Mouse (Mus musculus) neural tube, embryonic 11.5 days (tissue): ENCODE results near the gene Rap1gap2. TPM values are rescaled to one million over a fixed set of nuclear protein-coding genes. Genes with fewer than 3 reads are reported as not detected.

Experiments used
- ATAC-seq: fragments of 200-750 bp; cut with Nextera tagmentation; 2 replicates; pipeline ENCODE4 v1.8.0; 2017; ENCODE audit warnings: moderate number of reproducible peaks, mild to moderate bottlenecking, moderate TSS enrichment, moderate library complexity; ENCODE audit not compliant: insufficient read depth, low FRiP score, low TSS enrichment
- DNase-seq: peaks from one replicate; pipeline ENCODE4 v3.0.0-alpha.2; 2015; ENCODE audit warnings: low spot score
- H3K27ac ChIP-seq: fragments of 300-500 bp; sonication (generic); 2 replicates; pipeline ENCODE4 v1.5.1; 2014; ENCODE audit warnings: low read depth, mild to moderate bottlenecking, low read length
- H3K27me3 ChIP-seq: fragments of 300-500 bp; sonication (generic); 2 replicates; pipeline ENCODE4 v1.6.1; 2014; ENCODE audit warnings: mild to moderate bottlenecking, low read length, mixed read lengths; ENCODE audit not compliant: control insufficient read depth, insufficient read depth
- H3K36me3 ChIP-seq: fragments of 300-500 bp; sonication (generic); 2 replicates; pipeline ENCODE4 v1.6.1; 2014; ENCODE audit warnings: mild to moderate bottlenecking, low read length, moderate library complexity, mixed read lengths; ENCODE audit not compliant: control insufficient read depth, insufficient read depth
- H3K4me1 ChIP-seq: fragments of 300-500 bp; sonication (generic); 2 replicates; pipeline ENCODE4 v1.6.1; 2014; ENCODE audit warnings: low read length, mixed read lengths; ENCODE audit not compliant: control insufficient read depth, insufficient read depth
- H3K4me2 ChIP-seq: fragments of 300-500 bp; sonication (generic); 2 replicates; pipeline ENCODE4 v1.6.1; 2014; ENCODE audit warnings: low read depth, mild to moderate bottlenecking, moderate library complexity
- H3K4me3 ChIP-seq: fragments of 300-500 bp; sonication (generic); 2 replicates; pipeline ENCODE4 v1.5.1; 2014; ENCODE audit warnings: low read depth, low read length
- H3K9ac ChIP-seq: fragments of 300-500 bp; sonication (generic); 2 replicates; pipeline ENCODE4 v1.6.1; 2014; ENCODE audit warnings: mild to moderate bottlenecking, low read length
- H3K9me3 ChIP-seq: fragments of 300-500 bp; sonication (generic); 2 replicates; pipeline ENCODE4 v1.6.1; 2016; ENCODE audit warnings: low read length; ENCODE audit not compliant: control insufficient read depth
- WGBS: fragments of 180-500 bp; shearing (Covaris S2); extraction: QIAGEN DNeasy Blood & Tissue Kit; methylation state at CpG from one replicate; pipeline ENCODE4 v1.1.7; 2014; 5-methylcytosine and 5-hydroxymethylcytosine counted together
- polyA plus RNA-seq: library from polyadenylated mRNA; unstranded; fragments of >200 nt; fragmentation: Nextera tagmentation; extraction: Ambion mirVana; gene quantifications from 2 replicates; pipeline ENCODE4 v1.2.1, GENCODE M21; 2014

Gene Rap1gap2
- 2.7 and 3.3 TPM in 2 replicates for polyA plus RNA-seq

- H3K27me3 ChIP-seq, result peaks cover 32% of the 10 kb centered on the region
- peak within 1 kb of the TSS; percentile 66 for H3K4me2 ChIP-seq
- 1% methylated on average over 50 of the region's 50 CpGs for WGBS
- H3K4me3 ChIP-seq, result peak within 1 kb of the TSS; percentile 38
- H3K27ac ChIP-seq, result no peak within 1 kb of the TSS
- no peaks in the 10 kb centered on the region for H3K36me3 ChIP-seq
- 0 out of 2 replicates have a peak, but pooled peaks cover 4% of the 10 kb centered on the region for H3K4me1 ChIP-seq
- ATAC-seq (no peak), DNase-seq (peak; percentile 49)
- H3K9ac ChIP-seq, result peak within 1 kb of the TSS; percentile 46
- H3K9me3 ChIP-seq, result no peaks in the 10 kb centered on the region
Observed at GRCm38 (mm10) chr11:74610545-74611176, at the start of gene Rap1gap2. Rap1gap2 (minus strand) TSS chr11:74610915.

GRCm38 (mm10) chr11:74660336-74660735, 49.6 kb upstream of the Rap1gap2 start:
- H3K9ac ChIP-seq, result no peak overlapping the region
- no peak overlapping the region for H3K4me2 ChIP-seq
- no peak overlapping the region for H3K27ac ChIP-seq
- H3K9me3 ChIP-seq, result no peaks in the 10 kb centered on the region
- 92% methylated on average over 13 of the region's 13 CpGs for WGBS
- H3K4me3 ChIP-seq, result no peak overlapping the region
- no peak for ATAC-seq
- H3K36me3 ChIP-seq, result peaks cover 37% of the 10 kb centered on the region
- H3K27me3 ChIP-seq, result no peaks in the 10 kb centered on the region
- DNase-seq, result no peak
- H3K4me1 ChIP-seq, result no peaks in the 10 kb centered on the region

- no peak for DNase-seq
- H3K9me3 ChIP-seq, result no peaks in the 10 kb centered on the region
- H3K4me2 ChIP-seq, result no peak overlapping the region
- peaks cover 24% of the 10 kb centered on the region for H3K36me3 ChIP-seq
- peaks cover 7% of the 10 kb centered on the region for H3K4me1 ChIP-seq
- H3K27me3 ChIP-seq, result no peaks in the 10 kb centered on the region
- H3K27ac ChIP-seq, result no peak overlapping the region
- ATAC-seq, result no peak
- H3K4me3 ChIP-seq, result no peak overlapping the region
- 84% methylated on average over 3 of the region's 3 CpGs for WGBS
- H3K9ac ChIP-seq, result no peak overlapping the region
Observed at GRCm38 (mm10) chr11:74655941-74656340, 45.2 kb upstream of the Rap1gap2 start.

GRCm38 (mm10) chr11:74653385-74653784, 42.7 kb upstream of the Rap1gap2 start:
- H3K27ac ChIP-seq, result no peak overlapping the region
- 61% methylated on average over 6 of the region's 6 CpGs for WGBS

GRCm38 (mm10) chr11:74652791-74653191, 42.1 kb upstream of the Rap1gap2 start:
- ATAC-seq, result no peak
- peaks cover 5% of the 10 kb centered on the region for H3K36me3 ChIP-seq
- no peak overlapping the region for H3K9ac ChIP-seq
- no peak for DNase-seq
- no peak overlapping the region; the same call in 1 of the 2 replicates for H3K4me2 ChIP-seq
- H3K27ac ChIP-seq, result no peak overlapping the region
- WGBS, result 73% methylated on average over 4 of the region's 4 CpGs
- no peak overlapping the region for H3K4me3 ChIP-seq
- H3K9me3 ChIP-seq, result no peaks in the 10 kb centered on the region
- no peaks in the 10 kb centered on the region for H3K27me3 ChIP-seq
- H3K4me1 ChIP-seq, result peaks cover 15% of the 10 kb centered on the region

More at GRCm38 (mm10) chr11:74653385-74653784, 42.7 kb upstream of the Rap1gap2 start:
- Histone ChIP-seq H3K9ac (no peak overlapping the region), H3K36me3 (peaks cover 7% of the 10 kb centered on the region), H3K4me1 (peaks cover 15% of the 10 kb centered on the region), H3K4me3 (no peak overlapping the region), H3K9me3 (no peaks in the 10 kb centered on the region), H3K4me2 (no peak overlapping the region), H3K27me3 (no peaks in the 10 kb centered on the region)
- no peak for DNase-seq
- ATAC-seq, result no peak

GRCm38 (mm10) chr11:74650576-74651100, 39.9 kb upstream of the Rap1gap2 start:
- Histone ChIP-seq H3K27ac (no peak overlapping the region), H3K27me3 (no peaks in the 10 kb centered on the region), H3K4me1 (peaks cover 15% of the 10 kb centered on the region), H3K4me3 (peak overlapping the region; percentile 89; the same call in 1 of the 2 replicates), H3K9me3 (no peaks in the 10 kb centered on the region), H3K9ac (peak overlapping the region; percentile 84; the same call in 1 of the 2 replicates), H3K36me3 (no peaks in the 10 kb centered on the region), H3K4me2 (peak overlapping the region; percentile 97)
- no peak for ATAC-seq
- 74% methylated on average over 4 of the region's 4 CpGs for WGBS
- no peak for DNase-seq

- peak; percentile 43 for ATAC-seq
- Histone ChIP-seq H3K9me3 (no peaks in the 10 kb centered on the region), H3K9ac (peak overlapping the region; percentile 84), H3K27me3 (no peaks in the 10 kb centered on the region), H3K4me3 (peak overlapping the region; percentile 89), H3K4me1 (peaks cover 15% of the 10 kb centered on the region), H3K27ac (no peak overlapping the region), H3K4me2 (peak overlapping the region; percentile 97), H3K36me3 (no peaks in the 10 kb centered on the region)
- 2% methylated on average over 47 of the region's 53 CpGs for WGBS
- DNase-seq, result no peak
Observed at GRCm38 (mm10) chr11:74649647-74650551, 39.2 kb upstream of the Rap1gap2 start.

- under 1% methylated on average over 55 of the region's 58 CpGs for whole genome bisulfite sequencing
Observed at GRCm38 (mm10) chr11:74649095-74649646, 38.5 kb upstream of the Rap1gap2 start, which contains the start of gene Cluh. Cluh (plus strand) TSS chr11:74649495.

More at GRCm38 (mm10) chr11:74649095-74649646, 38.5 kb upstream of the Rap1gap2 start, which contains the start of gene Cluh:
- Histone ChIP-seq H3K9ac (peak within 1 kb of the TSS; percentile 84), H3K4me1 (peaks cover 15% of the 10 kb centered on the region), H3K4me2 (peak within 1 kb of the TSS; percentile 97), H3K27ac (peak within 1 kb of the TSS; percentile 23; the same call in 1 of the 2 replicates), H3K4me3 (peak within 1 kb of the TSS; percentile 89), H3K9me3 (no peaks in the 10 kb centered on the region), H3K27me3 (no peaks in the 10 kb centered on the region), H3K36me3 (no peaks in the 10 kb centered on the region)
- ATAC-seq, result peak; percentile 89
- DNase-seq, result peak; percentile 92
